Mouse (Mus musculus) cerebellum, adult 18-20 months (tissue): ENCODE results near the gene Gbf1.

Source experiments
- DNase-seq, 2 experiments: peaks; one replicate each; pipeline ENCODE4 v3.0.0; 2021

Gene Gbf1

GRCm38 (mm10) chr19:46226295-46226694 lies 74.0 kb downstream of the Gbf1 start:
- no peak for DNase-seq

- no peak for DNase-seq
Observed at GRCm38 (mm10) chr19:46227300-46227699, 75.0 kb downstream of the Gbf1 start.

GRCm38 (mm10) chr19:46234450-46234849 lies 82.1 kb downstream of the Gbf1 start:
- no peak for DNase-seq

- no peak for DNase-seq
Observed at GRCm38 (mm10) chr19:46236658-46237057, 84.3 kb downstream of the Gbf1 start.

- DNase-seq = no peak
Observed at GRCm38 (mm10) chr19:46240246-46240645, 87.9 kb downstream of the Gbf1 start.

- no peak for DNase-seq
Observed at GRCm38 (mm10) chr19:46242416-46242815, 90.1 kb downstream of the Gbf1 start.

- DNase-seq = no peak
Observed at GRCm38 (mm10) chr19:46244628-46245027, 92.3 kb downstream of the Gbf1 start.

- DNase-seq = peak; percentile 57 to 61
Observed at GRCm38 (mm10) chr19:46248991-46249390, 96.7 kb downstream of the Gbf1 start.

GRCm38 (mm10) chr19:46254163-46254752 lies 101.9 kb downstream of the Gbf1 start:
- peak; percentile 42 to 47 for DNase-seq

GRCm38 (mm10) chr19:46264762-46265161 lies 112.5 kb downstream of the Gbf1 start:
- no peak for DNase-seq

GRCm38 (mm10) chr19:46275307-46275706 lies 123.0 kb downstream of the Gbf1 start:
- DNase-seq = peak in 1 of 2 experiments; percentile 21

- DNase-seq = no peak
Observed at GRCm38 (mm10) chr19:46282081-46282849, 130.0 kb downstream of the Gbf1 start.

- DNase-seq = peak; percentile 35 to 45
Observed at GRCm38 (mm10) chr19:46284686-46285085, 132.4 kb downstream of the Gbf1 start.

GRCm38 (mm10) chr19:46285631-46286030 lies 133.3 kb downstream of the Gbf1 start:
- peak in 1 of 2 experiments; percentile 19 for DNase-seq

GRCm38 (mm10) chr19:46286047-46286446 lies 133.7 kb downstream of the Gbf1 start:
- peak; percentile 90 to 91 for DNase-seq

GRCm38 (mm10) chr19:46286926-46287325 lies 134.6 kb downstream of the Gbf1 start:
- no peak for DNase-seq

- no peak for DNase-seq
Observed at GRCm38 (mm10) chr19:46287566-46287965, 135.3 kb downstream of the Gbf1 start.

GRCm38 (mm10) chr19:46290535-46291105 lies 138.3 kb downstream of the Gbf1 start:
- DNase-seq = no peak

GRCm38 (mm10) chr19:46296938-46297337 lies 144.6 kb downstream of the Gbf1 start:
- DNase-seq = no peak

- no peak for DNase-seq
Observed at GRCm38 (mm10) chr19:46300294-46301045, 148.2 kb downstream of the Gbf1 start.

GRCm38 (mm10) chr19:46302551-46302950 lies 150.2 kb downstream of the Gbf1 start:
- no peak for DNase-seq

- DNase-seq = no peak
Observed at GRCm38 (mm10) chr19:46303251-46304215, 151.2 kb downstream of the Gbf1 start.
